Mouse (Mus musculus) heart, postnatal 0 days (tissue): ENCODE measurements around the gene Mapt.

Experiments used
- CTCF ChIP-seq: IDR thresholded peaks from 2 replicates; pipeline ENCODE4 v1.5.1; 2016; ENCODE audit warnings: antibody characterized with exemption, control low read depth, low read depth
- EP300 ChIP-seq: IDR thresholded peaks from 2 replicates; pipeline ENCODE4 v1.6.1; 2016; ENCODE audit warnings: antibody characterized with exemption, low read depth

- TF ChIP-seq EP300: no peak
- TF ChIP-seq CTCF: no peak
Observed at GRCm38 (mm10) chr11:104297671-104298070, 66.5 kb downstream of the Mapt start.
